ENCODE assay signal across 11 mouse cellular contexts in genomic region chr2:27404375-27405093, GRCm38 (mm10). TPM values are rescaled to one million over a fixed set of nuclear protein-coding genes. Genes with fewer than 3 reads are reported as not detected.
DNase-seq lines count a peak whose midpoint lies in the region; ATAC-seq lines count a peak whose summit lies in the region.
"Had no signal": no experiment of that assay in that cellular context is flagged by ENCODE, and none has a peak within 500 bp of the region (broad histone marks: within the 10 kb centered on the region; RNA-seq: fewer than 3 reads in every experiment).

No protein-coding gene starts in this region.

- ATAC-seq in heart, embryonic 13.5 days (ENCODE audit: extremely low read depth, insufficient number of reproducible peaks, low FRiP score, low TSS enrichment), result no peak
- no peak for ATAC-seq in neural tube, embryonic 13.5 days (ENCODE audit: low read depth)
- ATAC-seq in stomach, embryonic 14.5 days (ENCODE audit: insufficient number of reproducible peaks, insufficient read depth, low FRiP score, low read depth), result no peak
- ATAC-seq: forebrain, embryonic 14.5 days had no signal

- peaks cover 4% of the 10 kb centered on the region; the same call in 1 of the 2 replicates for H3K36me3 ChIP-seq in heart, embryonic 13.5 days
- no peaks in the 10 kb centered on the region for H3K36me3 ChIP-seq in neural tube, embryonic 13.5 days
- no peaks in the 10 kb centered on the region for H3K36me3 ChIP-seq in stomach, embryonic 14.5 days (ENCODE audit: control insufficient read depth, insufficient read depth, low read length)

- H3K9ac ChIP-seq in heart, embryonic 13.5 days, result peak overlapping the region; percentile 28; the same call in 1 of the 2 replicates
- no peak overlapping the region for H3K9ac ChIP-seq in neural tube, embryonic 13.5 days
- no peak overlapping the region for H3K9ac ChIP-seq in stomach, embryonic 14.5 days (replicated peaks; ENCODE audit: low read depth, low read length)

- peaks cover 38% of the 10 kb centered on the region for H3K4me1 ChIP-seq in heart, embryonic 13.5 days
- peaks cover 62% of the 10 kb centered on the region for H3K4me1 ChIP-seq in neural tube, embryonic 13.5 days (replicated peaks)
- H3K4me1 ChIP-seq in stomach, embryonic 14.5 days (ENCODE audit: control insufficient read depth, insufficient read depth, low read length), result peaks cover 20% of the 10 kb centered on the region

- intact Hi-C loops in heart, postnatal 25 days (cut with DNase I), result no loop called here
- intact Hi-C loops in gastrocnemius, postnatal 14 days (cut with DNase I; ENCODE audit: low total_unique reads), result no loop called here

- no peak for DNase-seq in heart, postnatal 25 days (ENCODE audit: low spot score)
- DNase-seq in neural tube, embryonic 10.5 days (ENCODE audit: extremely low spot score, low spot score), result no peak
- peak; percentile 76 for DNase-seq in induced T-regulatory cell, adult 2 months (ENCODE audit: low read depth)
- no peak for DNase-seq in right cerebral cortex, postnatal 36 days (ENCODE audit: low spot score in 2 of 2)
- DNase-seq in gastrocnemius, postnatal 14 days, result no peak
- DNase-seq: heart, adult 18-20 months; kidney, adult 11 months had no signal

- H3K4me3 ChIP-seq in heart, embryonic 13.5 days, result no peak overlapping the region
- no peak overlapping the region for H3K4me3 ChIP-seq in neural tube, embryonic 13.5 days
- H3K4me3 ChIP-seq in stomach, embryonic 14.5 days (ENCODE audit: low read depth, low read length), result no peak overlapping the region

- no peak overlapping the region for H3K4me2 ChIP-seq in heart, embryonic 13.5 days
- H3K4me2 ChIP-seq in neural tube, embryonic 13.5 days, result no peak overlapping the region
- no peak overlapping the region for H3K4me2 ChIP-seq in stomach, embryonic 14.5 days (replicated peaks; ENCODE audit: low read depth, low read length)

- WGBS in heart, embryonic 13.5 days, result 51% methylated on average over 6 of the region's 6 CpGs
- 47% methylated on average over 6 of the region's 6 CpGs for WGBS in neural tube, embryonic 13.5 days
- WGBS in stomach, embryonic 14.5 days, result 45% methylated on average over 6 of the region's 6 CpGs

- no peaks in the 10 kb centered on the region for H3K27me3 ChIP-seq in heart, embryonic 13.5 days (replicated peaks)
- H3K27me3 ChIP-seq in neural tube, embryonic 13.5 days, result no peaks in the 10 kb centered on the region
- H3K27me3 ChIP-seq in stomach, embryonic 14.5 days (ENCODE audit: control insufficient read depth, insufficient read depth, low read length), result no peaks in the 10 kb centered on the region

- no peaks in the 10 kb centered on the region for H3K9me3 ChIP-seq in heart, embryonic 13.5 days
- H3K9me3 ChIP-seq in neural tube, embryonic 13.5 days, result peaks cover 4% of the 10 kb centered on the region; the same call in 1 of the 2 replicates
- H3K9me3 ChIP-seq in stomach, embryonic 14.5 days (ENCODE audit: control insufficient read depth, low read depth, low read length), result no peaks in the 10 kb centered on the region; the same call in 1 of the 2 replicates

- H3K27ac ChIP-seq in heart, embryonic 13.5 days (replicated peaks), result no peak overlapping the region
- peak overlapping the region; percentile 43; the same call in 1 of the 2 replicates for H3K27ac ChIP-seq in neural tube, embryonic 13.5 days (replicated peaks)
- H3K27ac ChIP-seq in stomach, embryonic 14.5 days (ENCODE audit: low read length), result peak overlapping the region; percentile 27; the same call in 1 of the 2 replicates

RNA-seq across cellular contexts. Expression of gene Vav2, which starts 22.3 kb away (rescaled TPM):
- polyA plus RNA-seq in heart, embryonic 13.5 days (2015; fragmentation: Nextera tagmentation; extraction: Ambion mirVana), result 2.6 and 2.7 TPM in 2 replicates
- 10 to 100 TPM; 12.7 to 13.6 TPM for total RNA-seq in heart, postnatal 25 days (2021)
- polyA plus RNA-seq in neural tube, embryonic 13.5 days (2015; fragmentation: Nextera tagmentation; extraction: Ambion mirVana), result 14.8 and 15.3 TPM in 2 replicates
- 7.6 and 8.0 TPM in 2 replicates for polyA plus RNA-seq in stomach, embryonic 14.5 days (2014; fragmentation: Nextera tagmentation; extraction: Ambion mirVana)
- 1 to 10 TPM; 3.2 to 4.0 TPM for total RNA-seq in gastrocnemius, postnatal 14 days (2021)

RNA-seq across cellular contexts. Expression of gene Brd3os, which starts 37.6 kb away (rescaled TPM):
- polyA plus RNA-seq in heart, embryonic 13.5 days (2015; fragmentation: Nextera tagmentation; extraction: Ambion mirVana), result 3.7 and 3.8 TPM in 2 replicates
- 1 to 10 TPM in 1 of 2 experiments, under 1 TPM in 1; 0.70 to 1.3 TPM for total RNA-seq in heart, postnatal 25 days (2021)
- polyA plus RNA-seq in neural tube, embryonic 13.5 days (2015; fragmentation: Nextera tagmentation; extraction: Ambion mirVana), result 30.0 and 30.5 TPM in 2 replicates
- 11.0 and 11.5 TPM in 2 replicates for polyA plus RNA-seq in stomach, embryonic 14.5 days (2014; fragmentation: Nextera tagmentation; extraction: Ambion mirVana)
- total RNA-seq in gastrocnemius, postnatal 14 days (2021), result 1 to 10 TPM in 1 of 2 experiments, under 1 TPM in 1; 1.00 to 1.4 TPM
